Mouse (Mus musculus) liver, embryonic 14 days (tissue): ENCODE results near the gene Gp1ba. TPM values are rescaled to one million over a fixed set of nuclear protein-coding genes. Genes with fewer than 3 reads are reported as not detected.

ENCODE experiments used
- polyA plus RNA-seq: library from polyadenylated mRNA; depleted of rRNA; stranded (reverse); fragments of >200 nt; gene quantifications from 2 replicates; pipeline ENCODE4 v1.2.3, GENCODE M21; 2012; rRNA removed

Gene Gp1ba
- 3.2 and 4.8 TPM in 2 replicates for polyA plus RNA-seq

DNA sequence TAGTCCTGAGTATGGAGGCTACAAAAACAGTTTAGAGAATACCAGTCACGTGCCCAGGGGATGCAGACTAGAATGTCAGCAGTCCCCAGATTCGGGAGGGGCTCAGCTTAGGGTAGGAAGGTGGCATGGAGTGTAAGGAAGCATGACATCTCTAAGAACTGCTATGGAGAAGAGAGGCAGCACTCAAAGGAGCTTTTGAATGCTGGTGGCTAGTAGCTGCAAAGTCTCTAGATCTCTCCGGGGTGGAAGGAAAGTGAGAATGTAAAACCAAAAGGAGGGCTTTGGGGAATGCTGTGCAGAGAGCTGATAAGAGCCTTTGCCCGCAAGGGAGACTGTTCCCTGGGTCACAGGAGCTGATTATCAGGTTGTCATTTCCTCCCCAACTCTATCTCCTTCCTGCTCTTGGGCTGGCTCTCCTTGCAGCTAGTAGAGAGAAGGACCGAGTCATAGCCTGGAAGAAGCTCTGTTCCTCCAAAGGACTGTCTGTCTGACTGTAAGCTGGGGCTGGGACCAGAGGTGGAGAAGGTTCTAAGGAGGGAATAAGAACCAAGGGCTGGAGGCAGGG, at the start of gene Gp1ba:
TSS of gene Gp1ba (plus strand) at position 409 of the 565 bp plus-strand sequence.

DNA sequence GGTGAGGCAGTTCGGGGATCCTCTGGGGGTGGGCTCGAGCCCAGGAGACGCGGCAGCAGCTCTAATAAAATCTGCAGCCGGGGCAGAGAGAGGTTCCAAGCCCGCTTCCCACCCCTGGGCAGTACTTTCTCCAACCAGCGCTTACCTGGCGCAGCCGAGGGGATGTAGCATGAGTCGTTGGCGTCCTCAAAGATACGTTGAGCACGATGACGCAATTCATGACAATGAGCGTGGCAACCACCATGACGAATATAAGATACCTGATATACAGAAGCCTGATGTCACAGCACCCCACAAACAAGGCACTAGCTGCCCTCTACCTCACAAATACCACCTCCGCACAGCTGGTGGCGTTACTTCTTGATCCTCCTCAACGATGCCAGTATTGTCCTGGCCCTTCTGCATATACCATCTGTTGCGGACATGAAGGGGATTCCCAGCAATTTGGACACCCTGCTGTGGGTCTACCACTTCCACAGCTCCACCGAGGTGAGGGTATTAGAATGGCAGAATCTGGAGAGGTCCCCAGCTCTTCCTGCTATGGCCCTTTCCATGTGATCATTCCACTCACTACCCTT, 23.3 kb upstream of the Gp1ba start, which contains the start of gene 4930544D05Rik:
TSS of gene 4930544D05Rik (plus strand) at position 333 of the 578 bp plus-strand sequence.

DNA sequence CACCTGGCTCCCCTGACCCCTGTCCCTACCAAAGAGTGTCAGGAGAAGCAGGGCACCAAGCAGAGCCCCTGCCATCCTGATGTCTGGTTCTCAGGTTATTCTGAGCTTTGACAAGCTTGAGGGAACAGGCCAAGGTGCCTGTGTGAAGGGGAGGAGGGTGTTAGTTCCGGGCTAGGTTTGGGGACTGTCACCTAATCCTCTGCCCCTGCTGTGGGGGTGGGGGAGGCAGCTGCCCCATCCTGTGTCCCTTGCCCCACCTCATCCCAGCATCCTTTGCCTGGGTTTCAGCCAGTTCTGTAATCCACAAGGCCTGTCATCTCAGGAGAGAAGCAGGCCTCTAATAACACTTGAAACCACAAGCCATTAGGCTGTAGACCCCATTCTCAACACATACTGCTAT, 19.8 kb upstream of the Gp1ba start, which contains the start of gene Chrne:
TSS of gene Chrne (minus strand) at position 116 of the 400 bp plus-strand sequence.

DNA sequence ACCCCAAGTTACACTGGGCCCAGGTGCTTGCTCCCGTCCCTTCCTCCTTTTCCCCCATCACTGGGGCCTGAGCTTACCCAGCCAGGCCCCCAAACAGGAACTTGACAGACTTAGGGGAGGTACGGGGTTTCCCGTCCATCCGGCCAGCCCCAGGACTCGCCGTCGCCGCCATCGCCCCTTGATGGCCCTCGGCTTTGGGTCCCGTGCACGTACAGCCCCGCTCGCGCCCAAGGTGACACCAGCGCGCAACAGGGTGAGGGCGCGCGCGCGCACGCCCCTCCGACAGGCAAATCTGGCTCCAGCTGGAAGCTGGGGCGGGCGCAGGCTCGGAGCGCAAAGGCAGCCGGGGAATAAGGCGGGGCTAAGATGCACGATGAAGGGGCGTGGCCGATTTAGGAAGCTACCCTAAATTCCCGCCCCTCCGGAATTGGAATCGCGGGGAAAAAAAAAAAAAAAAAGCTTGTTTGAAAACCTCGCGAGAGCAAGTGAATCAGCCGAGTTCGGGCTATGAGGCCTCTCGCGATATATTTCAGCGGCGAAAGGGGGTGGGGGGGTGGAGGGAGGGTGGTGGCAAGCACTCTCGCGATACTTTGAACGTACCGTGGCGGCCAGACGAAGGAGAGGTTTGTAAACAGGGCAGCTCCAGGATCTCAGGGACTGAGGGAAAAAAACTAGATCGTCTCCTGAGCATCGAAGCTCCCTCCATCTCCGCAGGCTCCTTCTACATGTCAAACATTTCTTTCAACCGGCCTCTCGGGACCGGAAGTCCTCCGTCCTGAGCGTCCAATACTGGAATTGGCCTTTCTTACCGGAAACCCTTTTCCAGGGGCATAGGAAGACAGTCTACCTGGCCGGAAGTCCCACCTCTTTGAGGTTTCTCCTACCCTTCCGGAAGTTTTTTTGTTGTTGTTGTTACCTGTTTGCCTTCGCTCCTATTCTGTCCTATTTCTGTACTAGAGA, 8.0 kb downstream of the Gp1ba start, which contains the start of the genes Rnf167 and Slc25a11:
TSS of gene Rnf167 (plus strand) at position 545 of the 960 bp plus-strand sequence.
TSS of gene Slc25a11 (minus strand) at position 789 of the 960 bp plus-strand sequence.

DNA sequence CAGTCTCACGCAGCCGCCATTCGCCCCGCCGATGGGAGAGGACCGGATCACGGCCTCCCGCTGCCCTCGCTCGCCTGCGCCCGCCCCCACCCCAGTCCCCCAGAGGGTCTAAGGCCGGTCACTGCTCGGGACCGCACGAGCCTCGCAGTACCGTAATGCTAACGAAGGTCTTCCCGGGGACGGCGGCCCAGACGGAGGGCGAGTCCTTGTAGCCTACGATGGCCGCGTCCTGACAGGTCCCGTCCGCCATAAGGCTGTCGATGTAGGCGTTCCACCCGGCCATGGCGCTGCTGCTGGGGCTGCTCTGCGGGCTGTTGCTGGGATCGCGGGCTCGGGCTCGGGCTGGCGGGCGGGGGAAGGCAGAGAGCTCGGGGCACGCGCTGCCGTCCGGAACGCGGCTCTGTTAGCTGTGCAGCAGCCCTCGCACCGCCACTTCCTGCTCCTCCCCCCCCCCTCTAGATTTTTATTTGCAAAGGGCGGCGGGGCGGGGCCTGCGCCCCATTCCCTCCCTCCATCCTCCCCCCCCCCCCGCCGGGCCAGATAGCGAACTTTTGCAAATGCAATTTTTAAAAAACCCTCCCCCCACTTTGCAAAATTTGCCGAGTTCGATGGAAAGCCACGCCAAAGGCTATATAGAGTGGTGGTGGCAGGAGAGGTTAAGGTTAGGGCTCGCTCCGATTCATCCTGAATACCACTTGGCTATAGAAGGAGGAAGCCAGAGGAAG, 15.4 kb downstream of the Gp1ba start, which contains the start of gene Pfn1:
TSS of gene Pfn1 (minus strand) at position 447 of the 725 bp plus-strand sequence.

DNA sequence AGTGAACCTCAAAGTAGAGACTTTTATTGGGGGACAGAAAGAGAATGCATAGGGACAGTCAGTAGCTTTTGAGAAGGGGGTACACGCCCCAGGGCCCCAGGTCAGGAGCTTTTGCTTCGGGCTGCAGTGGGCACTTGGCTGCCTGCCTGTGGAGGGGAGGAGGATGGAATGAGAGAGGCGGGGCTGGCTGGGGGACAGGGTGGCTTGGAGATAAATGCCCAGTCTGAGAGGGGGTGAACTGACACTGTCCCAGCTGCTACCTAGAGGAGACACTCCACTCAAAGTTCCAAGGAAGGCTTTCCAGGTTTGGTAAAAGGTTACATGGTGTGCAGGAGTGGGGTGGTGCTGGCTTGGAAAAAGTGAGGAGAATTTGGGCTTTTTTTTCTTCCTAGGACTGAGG, 18.0 kb downstream of the Gp1ba start, which contains the start of gene Eno3:
TSS of gene Eno3 (plus strand) at position 239 of the 400 bp plus-strand sequence.

DNA sequence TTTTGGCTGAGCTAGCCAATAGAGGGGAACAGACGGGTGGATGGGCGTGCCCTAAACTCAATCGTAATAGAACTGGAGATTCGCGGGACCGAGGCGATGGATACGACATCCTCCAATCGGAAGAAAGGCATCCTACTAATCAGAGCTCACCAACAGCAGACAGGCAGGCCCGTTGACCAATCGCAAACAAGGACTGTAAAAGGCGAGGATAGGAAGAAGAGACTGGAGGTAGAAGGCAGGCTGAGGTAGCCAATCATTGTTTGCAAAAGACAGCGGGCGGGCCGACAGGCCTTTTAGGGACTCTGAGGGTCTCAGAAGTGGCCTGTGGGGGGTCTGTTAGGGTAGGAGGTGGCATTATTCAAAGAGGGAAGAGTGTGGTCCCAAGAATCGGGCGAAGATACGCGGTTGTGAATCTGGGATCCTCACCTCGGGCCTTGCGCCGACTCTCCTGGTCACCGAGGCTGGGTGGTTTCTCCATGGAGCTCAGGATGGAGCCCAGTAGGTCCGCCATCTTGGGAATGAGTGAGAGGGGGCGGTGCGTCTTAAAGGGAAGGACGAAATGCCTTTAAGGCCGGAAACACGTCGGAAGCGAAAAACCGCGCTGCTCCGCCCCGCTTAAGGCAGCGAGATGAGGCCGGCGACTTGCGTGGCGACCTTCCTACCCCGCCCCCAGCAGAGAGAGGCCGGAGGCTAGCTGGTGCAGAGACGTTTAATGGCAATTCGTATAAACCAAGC, 30.0 kb downstream of the Gp1ba start, which contains the start of gene Spag7:
TSS of gene Spag7 (minus strand) at position 646 of the 735 bp plus-strand sequence.

DNA sequence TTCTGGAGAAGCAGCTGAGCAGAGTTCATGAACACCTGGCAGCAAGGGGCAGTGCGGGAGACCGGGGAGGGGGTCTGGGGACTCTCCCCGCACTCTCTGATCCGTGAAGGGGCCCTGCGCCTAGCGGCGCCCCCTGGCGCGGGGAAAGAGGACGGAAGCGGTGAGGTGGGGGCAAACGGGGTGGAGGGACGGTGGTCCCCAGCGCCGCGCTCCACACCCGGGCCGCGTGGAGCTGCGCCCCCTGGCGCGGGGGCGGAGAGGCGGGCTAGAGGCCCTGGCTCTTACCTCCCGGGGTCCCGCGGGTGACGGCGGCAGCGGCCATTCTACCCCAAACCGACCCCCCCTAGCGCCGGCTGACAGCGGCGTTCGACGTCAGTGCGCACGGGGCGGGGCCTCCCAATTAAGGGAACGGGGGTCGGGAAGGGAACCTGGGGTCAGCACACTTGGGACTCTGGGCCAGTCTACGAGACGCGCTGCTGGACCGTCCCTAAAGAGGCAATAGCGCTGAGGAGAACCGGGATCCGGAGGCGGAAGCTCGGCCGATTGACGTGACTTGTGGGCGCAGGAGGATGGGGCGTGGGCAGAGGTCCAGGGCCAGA, 48.8 kb downstream of the Gp1ba start, which contains the start of gene Camta2:
TSS of gene Camta2 (minus strand) at position 505 of the 599 bp plus-strand sequence.

Other genes starting within 250 kb of the Gp1ba start
- 9.3 and 10.8 TPM in 2 replicates for gene Pelp1, start 229.1 kb upstream of the Gp1ba start, polyA plus RNA-seq
- gene Arrb2, start 206.5 kb upstream of the Gp1ba start, polyA plus RNA-seq, result 16.2 and 19.8 TPM in 2 replicates
- 13.8 and 13.9 TPM in 2 replicates for gene Med11, start 187.2 kb upstream of the Gp1ba start, polyA plus RNA-seq
- 0.29 and 0.30 TPM in 2 replicates for gene Zmynd15, start 179.7 kb upstream of the Gp1ba start, polyA plus RNA-seq
- 0.85 and 1.2 TPM in 2 replicates for gene Cxcl16, start 179.1 kb upstream of the Gp1ba start, polyA plus RNA-seq
- gene Tm4sf5, start 133.9 kb upstream of the Gp1ba start, polyA plus RNA-seq, result 0.66 and 1.0 TPM in 2 replicates
- 0.23 and 0.41 TPM in 2 replicates for gene Vmo1, start 124.5 kb upstream of the Gp1ba start, polyA plus RNA-seq
- gene Gltpd2, start 119.9 kb upstream of the Gp1ba start, polyA plus RNA-seq, result 8.8 and 10.9 TPM in 2 replicates
- 160 and 165 TPM in 2 replicates for gene Psmb6, start 113.8 kb upstream of the Gp1ba start, polyA plus RNA-seq
- gene Gm40193, start 106.2 kb upstream of the Gp1ba start, polyA plus RNA-seq, result not detected in 2 replicates
- gene Pld2, start 99.1 kb upstream of the Gp1ba start, polyA plus RNA-seq, result 2.0 and 2.3 TPM in 2 replicates
- gene Mink1, start 76.2 kb upstream of the Gp1ba start, polyA plus RNA-seq, result 12.1 and 13.7 TPM in 2 replicates
- gene 4930544D05Rik, start 23.3 kb upstream of the Gp1ba start, polyA plus RNA-seq, result not detected in 2 replicates
- 0.06 TPM in 1 of 2 replicates, not detected in the other for gene Chrne, start 19.9 kb upstream of the Gp1ba start, polyA plus RNA-seq
- 44.9 and 50.6 TPM in 2 replicates for gene Rnf167, start 8.1 kb downstream of the Gp1ba start, polyA plus RNA-seq
- gene Slc25a11, start 8.4 kb downstream of the Gp1ba start, polyA plus RNA-seq, result 34.1 and 39.6 TPM in 2 replicates
- 355 and 466 TPM in 2 replicates for gene Pfn1, start 15.5 kb downstream of the Gp1ba start, polyA plus RNA-seq
- 4.1 and 6.4 TPM in 2 replicates for gene Eno3, start 18.1 kb downstream of the Gp1ba start, polyA plus RNA-seq
- gene Spag7, start 30.3 kb downstream of the Gp1ba start, polyA plus RNA-seq, result 48.0 and 50.2 TPM in 2 replicates
- 2.2 and 3.1 TPM in 2 replicates for gene Camta2, start 49.0 kb downstream of the Gp1ba start, polyA plus RNA-seq
- gene Inca1, start 61.0 kb downstream of the Gp1ba start, polyA plus RNA-seq, result 0.77 and 0.98 TPM in 2 replicates
- gene Kif1c, start 61.4 kb downstream of the Gp1ba start, polyA plus RNA-seq, result 5.4 and 5.8 TPM in 2 replicates
- gene Zfp3, start 125.1 kb downstream of the Gp1ba start, polyA plus RNA-seq, result 0.70 and 0.74 TPM in 2 replicates
- gene Scimp, start 173.5 kb downstream of the Gp1ba start, polyA plus RNA-seq, result 0.17 and 0.24 TPM in 2 replicates
- gene Rabep1, start 205.7 kb downstream of the Gp1ba start, polyA plus RNA-seq, result 4.3 and 4.5 TPM in 2 replicates